Mouse (Mus musculus): ENCODE results near the gene Eps8l3.

The Eps8l3 gene

GRCm38 (mm10) chr3:107877005-107877404 is at the start of gene Eps8l3:
Eps8l3 (plus strand) TSS chr3:107877229.
- no peak for DNase-seq (ENCODE audit: extremely low spot score, low spot score)

DNA sequence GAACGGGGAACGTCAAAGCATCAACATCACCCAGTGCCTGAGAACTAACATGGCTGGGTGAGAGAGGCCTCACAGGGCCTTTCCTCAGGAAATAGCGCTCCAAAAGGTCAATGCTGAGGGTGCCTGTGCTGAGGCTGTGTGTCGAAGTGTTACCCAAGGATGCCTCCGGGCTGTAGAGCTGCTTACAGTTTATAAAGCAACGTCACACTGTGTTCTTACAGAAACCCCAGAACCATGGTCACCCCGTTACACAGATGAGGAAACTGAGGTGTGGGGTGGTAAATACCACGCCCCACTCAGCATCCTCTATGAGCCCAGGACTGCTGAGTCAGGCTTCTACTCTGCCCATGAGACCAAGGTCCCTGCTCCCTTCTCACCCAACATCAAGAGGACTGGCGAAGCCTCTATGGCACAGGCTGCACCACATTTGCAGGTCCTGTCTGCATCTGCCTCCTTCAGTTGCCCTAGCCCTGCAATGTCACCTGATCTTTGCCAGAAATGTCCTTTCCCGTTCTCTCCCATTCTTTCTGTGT is 49.1 kb upstream of the Eps8l3 start:
- no peak for DNase-seq (ENCODE audit: extremely low spot score, low spot score)

GRCm38 (mm10) chr3:107828518-107828917 is 48.5 kb upstream of the Eps8l3 start:
- no peak for DNase-seq (ENCODE audit: extremely low spot score, low spot score)

DNA sequence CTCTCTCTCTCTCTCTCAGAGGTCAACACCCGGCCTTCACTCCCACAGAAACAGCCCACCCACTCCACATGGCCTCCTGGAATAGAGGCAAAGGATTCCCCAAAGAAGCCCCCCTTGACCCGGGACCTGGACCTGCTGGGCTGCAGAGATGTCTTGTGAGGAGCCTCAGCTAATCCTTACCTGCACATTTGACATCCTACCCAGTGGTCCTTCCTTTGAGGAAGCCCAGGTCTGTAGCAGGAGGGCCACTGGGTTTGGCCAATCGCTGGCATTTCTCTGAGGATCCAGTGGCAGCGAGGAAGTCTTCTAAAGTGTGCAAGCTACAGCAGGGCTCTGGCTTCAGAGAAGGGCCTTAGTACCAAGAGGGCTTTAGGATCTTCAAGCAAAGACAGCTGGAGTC is 48.0 kb upstream of the Eps8l3 start:
- no peak for DNase-seq (ENCODE audit: extremely low spot score, low spot score)

GRCm38 (mm10) chr3:107829625-107830024 is 47.4 kb upstream of the Eps8l3 start:
- no peak for DNase-seq (ENCODE audit: extremely low spot score, low spot score)

GRCm38 (mm10) chr3:107831875-107832554 is 45.0 kb upstream of the Eps8l3 start:
- DNase-seq (ENCODE audit: extremely low spot score, low spot score) = no peak

- no peak for DNase-seq (ENCODE audit: extremely low spot score, low spot score)
Observed at GRCm38 (mm10) chr3:107832645-107833044, 44.4 kb upstream of the Eps8l3 start.

DNA sequence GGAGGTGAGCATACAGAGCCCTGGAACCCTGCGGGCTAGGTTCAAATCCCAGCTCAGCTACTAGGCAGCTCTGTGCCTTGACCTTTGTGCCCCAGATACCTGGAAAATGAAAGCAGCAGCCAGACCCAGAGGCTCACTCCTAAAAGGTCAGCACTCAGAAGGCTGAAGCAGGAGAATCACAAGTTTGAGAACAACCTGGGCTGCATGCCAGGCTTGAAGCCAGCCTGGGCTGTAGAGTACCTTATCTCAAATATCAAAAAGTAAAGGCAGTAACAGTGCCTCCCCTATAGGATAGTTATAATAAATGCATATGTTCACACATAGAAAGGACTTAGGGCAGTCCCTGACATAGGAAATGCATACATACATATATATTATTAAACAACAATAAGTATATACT is 43.7 kb upstream of the Eps8l3 start:
- no peak for DNase-seq (ENCODE audit: extremely low spot score, low spot score)

- no peak for DNase-seq (ENCODE audit: extremely low spot score, low spot score)
Observed at GRCm38 (mm10) chr3:107833872-107834341, 43.1 kb upstream of the Eps8l3 start.

- DNase-seq (ENCODE audit: extremely low spot score, low spot score) = no peak
Observed at GRCm38 (mm10) chr3:107835301-107835700, 41.7 kb upstream of the Eps8l3 start.

GRCm38 (mm10) chr3:107839855-107840254 is 37.2 kb upstream of the Eps8l3 start:
- DNase-seq (ENCODE audit: extremely low spot score, low spot score) = no peak

GRCm38 (mm10) chr3:107840855-107841254 is 36.2 kb upstream of the Eps8l3 start:
- DNase-seq (ENCODE audit: extremely low spot score, low spot score) = no peak

DNA sequence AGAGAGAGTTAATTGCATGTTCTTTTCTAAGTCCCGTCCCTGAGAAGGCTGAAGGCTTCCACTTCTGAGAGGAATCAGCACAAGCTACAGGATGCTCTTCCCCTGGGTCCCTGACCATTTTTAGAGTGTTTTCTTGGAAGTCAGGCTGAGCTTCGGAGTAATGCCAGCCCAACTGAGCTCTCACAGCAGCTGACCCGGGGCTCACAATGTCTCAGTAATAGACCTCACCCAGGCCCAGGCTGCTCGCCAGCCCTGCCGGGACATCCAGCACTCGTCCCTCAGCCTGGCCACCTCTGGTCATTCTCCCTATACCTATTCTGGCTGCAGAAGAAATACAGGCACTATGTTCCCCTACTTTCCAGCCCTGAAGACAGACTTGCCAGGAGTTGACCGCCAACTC is 35.7 kb upstream of the Eps8l3 start:
- DNase-seq (ENCODE audit: extremely low spot score, low spot score) = no peak

DNA sequence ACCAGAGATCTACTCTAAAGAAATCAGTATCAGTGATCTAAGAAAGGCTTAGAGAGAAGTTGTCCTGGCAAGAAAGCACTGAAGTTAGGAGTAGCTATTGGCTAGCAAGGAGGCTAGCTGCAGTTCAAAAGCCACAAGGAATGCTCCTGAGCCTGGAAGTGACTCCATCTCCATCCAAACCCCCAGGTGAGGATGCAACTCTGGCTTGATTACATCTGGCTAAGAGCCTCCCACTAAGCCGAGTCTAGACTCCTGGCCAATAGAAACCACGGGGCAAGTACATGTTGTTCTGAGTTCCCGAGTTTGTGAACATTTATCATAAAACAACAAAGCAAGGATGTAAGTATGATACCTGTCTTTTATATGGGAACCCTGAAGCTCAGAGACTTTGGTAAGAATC is 33.6 kb upstream of the Eps8l3 start:
- DNase-seq (ENCODE audit: extremely low spot score, low spot score) = no peak

- no peak for DNase-seq (ENCODE audit: extremely low spot score, low spot score)
Observed at GRCm38 (mm10) chr3:107844001-107844400, 33.0 kb upstream of the Eps8l3 start.

GRCm38 (mm10) chr3:107844499-107844898 is 32.5 kb upstream of the Eps8l3 start:
- no peak for DNase-seq (ENCODE audit: extremely low spot score, low spot score)

GRCm38 (mm10) chr3:107846175-107846574 is 30.9 kb upstream of the Eps8l3 start:
- DNase-seq (ENCODE audit: extremely low spot score, low spot score) = no peak

DNA sequence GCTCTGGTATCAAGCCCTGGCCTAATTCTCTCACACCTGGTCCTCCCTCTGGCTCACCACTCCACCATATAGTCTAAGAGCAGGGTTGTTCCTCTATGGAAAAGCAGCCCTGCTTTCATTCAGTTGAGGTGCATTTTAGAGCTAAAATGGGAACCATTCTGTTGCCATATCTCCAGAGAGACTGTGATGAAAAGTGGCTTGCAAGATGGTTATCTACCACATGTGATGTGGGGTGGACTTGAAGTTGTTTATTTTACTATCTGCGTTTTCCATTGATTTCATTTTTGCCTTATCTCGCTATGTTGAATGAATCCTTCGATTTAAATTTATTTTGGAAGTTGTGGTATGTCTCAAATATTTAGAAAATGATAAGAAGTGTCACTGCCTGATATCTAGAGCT is 30.2 kb upstream of the Eps8l3 start:
- no peak for DNase-seq (ENCODE audit: extremely low spot score, low spot score)

DNA sequence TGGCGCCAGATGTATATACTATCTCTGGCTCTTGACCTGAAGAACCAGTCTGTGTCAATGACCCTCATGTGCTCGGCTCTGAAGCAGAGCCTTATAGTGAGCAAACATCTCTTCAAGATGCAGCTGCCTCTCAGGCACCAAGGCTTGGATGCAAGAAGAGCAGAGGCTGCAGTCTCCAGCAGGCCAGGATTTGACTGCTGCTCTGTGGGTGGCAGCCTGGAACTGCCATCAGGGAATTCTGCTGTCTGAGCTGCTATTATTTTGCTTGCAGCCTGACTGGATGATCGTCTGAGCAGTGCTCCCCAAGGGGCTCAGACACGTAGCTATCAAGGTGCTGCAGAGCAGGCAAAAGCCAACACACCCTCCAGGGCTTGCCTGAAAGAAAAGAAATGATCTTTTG is 28.9 kb upstream of the Eps8l3 start:
- DNase-seq (ENCODE audit: extremely low spot score, low spot score) = no peak

GRCm38 (mm10) chr3:107849000-107849692 is 27.9 kb upstream of the Eps8l3 start:
- DNase-seq (ENCODE audit: extremely low spot score, low spot score) = no peak

DNA sequence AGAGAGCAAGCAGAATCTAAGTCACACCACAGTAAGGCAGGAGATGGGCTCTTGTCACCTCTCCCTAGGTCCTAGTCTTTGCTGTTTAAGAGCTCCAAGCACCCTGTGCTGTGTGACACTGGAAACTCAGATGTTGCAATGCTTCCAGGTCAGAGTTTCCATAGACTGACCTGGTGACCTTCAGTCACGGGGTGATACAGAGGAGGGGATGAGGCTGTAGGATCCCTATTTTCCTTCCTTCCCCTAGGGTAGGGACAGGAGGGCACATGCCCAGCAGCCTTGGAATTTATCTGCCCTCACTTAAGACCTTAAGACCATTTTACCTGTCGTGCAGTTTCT is 27.4 kb upstream of the Eps8l3 start:
- no peak for DNase-seq (ENCODE audit: extremely low spot score, low spot score)

DNA sequence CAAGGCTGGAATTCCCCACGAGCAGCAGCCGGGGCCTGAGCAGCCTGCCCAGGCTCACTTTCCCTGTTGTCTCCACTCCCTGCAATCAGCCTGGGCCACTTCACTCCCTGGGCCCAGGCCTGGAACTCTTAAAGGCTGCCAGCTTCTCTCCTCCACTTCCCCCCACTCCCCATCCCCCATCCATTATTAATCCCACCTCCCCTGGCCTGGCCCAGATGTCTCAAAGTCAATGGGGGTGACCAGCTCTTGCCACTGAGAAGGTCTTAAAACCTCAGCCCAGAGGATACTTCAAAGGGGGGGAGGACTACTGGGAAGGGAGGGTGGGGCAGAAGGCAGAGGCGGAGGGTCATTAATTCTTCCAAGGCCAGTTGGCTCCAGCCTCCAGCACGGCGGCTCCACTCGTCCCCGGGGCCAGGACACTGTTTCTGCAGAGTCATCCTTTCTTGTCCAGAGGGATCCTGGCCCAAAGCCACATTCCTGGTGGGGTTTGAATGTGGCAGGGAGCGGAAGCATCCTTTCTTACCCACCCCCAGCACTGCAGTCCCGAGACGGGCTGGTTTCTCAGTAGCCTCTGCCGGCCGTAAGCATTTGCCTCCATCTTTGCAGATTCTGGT is 26.5 kb upstream of the Eps8l3 start:
- DNase-seq (ENCODE audit: extremely low spot score, low spot score) = peak; percentile 63
